Mouse (Mus musculus) G1E (cell line): ENCODE measurements around the gene Phlpp1.

Source experiments
- CTCF ChIP-seq: IDR thresholded peaks from 2 replicates; pipeline ENCODE4 v1.5.1; 2012; ENCODE audit warnings: low read depth, low read length, inconsistent platforms, mixed read lengths
- GATA1 ChIP-seq: IDR thresholded peaks from 2 replicates; pipeline ENCODE4 v1.6.1; 2012; ENCODE audit warnings: borderline replicate concordance, low read length, inconsistent platforms, mixed read lengths
- POLR2AphosphoS5 ChIP-seq: IDR thresholded peaks from 2 replicates; pipeline ENCODE4 v1.6.1; 2012; ENCODE audit warnings: low read depth, low read length, inconsistent platforms; ENCODE audit not compliant: insufficient replicate concordance
- TAL1 ChIP-seq: conservative IDR thresholded peaks from 2 replicates; pipeline ENCODE4 v1.6.1; 2012; ENCODE audit warnings: low read depth, low read length, inconsistent platforms, mixed read lengths

DNA sequence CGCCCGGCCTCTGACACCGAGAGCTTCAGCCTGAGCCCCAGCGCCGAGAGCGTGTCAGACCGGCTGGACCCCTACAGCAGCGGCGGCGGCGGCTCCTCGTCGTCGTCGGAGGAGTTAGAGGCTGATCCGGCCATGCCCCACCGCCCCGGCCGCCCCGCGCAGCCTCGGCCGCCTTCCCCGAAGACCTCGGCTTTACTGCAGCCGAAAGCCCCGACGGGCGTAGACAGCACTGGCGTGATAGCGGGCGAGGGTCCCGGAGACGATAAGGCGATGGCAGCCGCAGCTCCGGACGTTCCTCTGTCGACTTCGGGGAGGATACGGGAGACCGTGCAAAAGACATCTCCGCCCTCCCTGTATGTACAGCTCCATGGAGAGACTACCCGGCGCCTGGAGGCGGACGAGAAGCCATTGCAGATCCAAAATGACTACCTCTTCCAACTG lies 1.4 kb downstream of the Phlpp1 start:
- TF ChIP-seq CTCF: no peak
- TF ChIP-seq GATA1: no peak
- TF ChIP-seq TAL1: no peak
- TF ChIP-seq POLR2AphosphoS5: no peak
